Mouse (Mus musculus) left cerebral cortex, postnatal 36 days (tissue): Measurements from ENCODE around the gene Top3a. TPM values are rescaled to one million over a fixed set of nuclear protein-coding genes. Genes with fewer than 3 reads are reported as not detected.

Experiments
- DNase-seq, 2 experiments: peaks; one replicate each; pipeline ENCODE4 v3.0.0; 2021 to 2022; ENCODE audit warnings: low spot score in 2 of 2, mixed read lengths in 1 of 2
- intact Hi-C: fragments of 180-260 bp; cut with DNase I; formaldehyde crosslinking; loops from one replicate; pipeline ENCODE4 v1.15.1; 2025
- total RNA-seq, 2 experiments: library from RNA; stranded (reverse); gene quantifications; 2 replicates each; pipeline ENCODE4 v1.2.3; 2021

Top3a gene
- total RNA-seq, 2 experiments from 2014 or later, result 4.0 to 5.2 TPM

- DNase-seq, result no peak
- intact Hi-C loops, result no loop called here
Measured at GRCm38 (mm10) chr11:60776107-60776828, 897 bp downstream of the Top3a start.

- DNase-seq, result no peak
- intact Hi-C loops, result no loop called here
Measured at GRCm38 (mm10) chr11:60775578-60775977, 1.6 kb downstream of the Top3a start.

- DNase-seq, result no peak
- intact Hi-C loops, result no loop called here
Measured at GRCm38 (mm10) chr11:60774841-60775240, 2.3 kb downstream of the Top3a start.

GRCm38 (mm10) chr11:60774158-60774689 lies 2.9 kb downstream of the Top3a start:
- intact Hi-C loops, result no loop called here
- DNase-seq, result no peak

- no peak for DNase-seq
- intact Hi-C loops, result no loop called here
Measured at GRCm38 (mm10) chr11:60772161-60772560, 5.0 kb downstream of the Top3a start.

GRCm38 (mm10) chr11:60770776-60771175 lies 6.4 kb downstream of the Top3a start:
- intact Hi-C loops, result no loop called here
- DNase-seq, result no peak

- DNase-seq, result no peak
- intact Hi-C loops, result no loop called here
Measured at GRCm38 (mm10) chr11:60769322-60769721, 7.8 kb downstream of the Top3a start.

- intact Hi-C loops, result no loop called here
Measured at GRCm38 (mm10) chr11:60766969-60767368, 10.2 kb downstream of the Top3a start.

GRCm38 (mm10) chr11:60761681-60762080 lies 15.5 kb downstream of the Top3a start:
- intact Hi-C loops, result no loop called here
- no peak for DNase-seq

More at GRCm38 (mm10) chr11:60766969-60767368, 10.2 kb downstream of the Top3a start:
- DNase-seq, result no peak

GRCm38 (mm10) chr11:60755570-60755969 lies 21.6 kb downstream of the Top3a start:
- peak in 1 of 2 experiments; percentile 16 for DNase-seq
- intact Hi-C loops, result no loop called here

GRCm38 (mm10) chr11:60740321-60740720 lies 36.8 kb downstream of the Top3a start:
- no peak for DNase-seq
- intact Hi-C loops, result no loop called here

- intact Hi-C loops, result no loop called here
- no peak for DNase-seq
Measured at GRCm38 (mm10) chr11:60737450-60737849, 39.7 kb downstream of the Top3a start.

- intact Hi-C loops, result no loop called here
- DNase-seq, result no peak
Measured at GRCm38 (mm10) chr11:60736491-60736890, 40.7 kb downstream of the Top3a start.

- DNase-seq, result no peak
- intact Hi-C loops, result no loop called here
Measured at GRCm38 (mm10) chr11:60735191-60735590, 42.0 kb downstream of the Top3a start.

- DNase-seq, result no peak
- intact Hi-C loops, result no loop called here
Measured at GRCm38 (mm10) chr11:60734206-60734605, 43.0 kb downstream of the Top3a start.

GRCm38 (mm10) chr11:60731251-60731650 lies 45.9 kb downstream of the Top3a start:
- intact Hi-C loops, result no loop called here

GRCm38 (mm10) chr11:60730169-60730568 lies 47.0 kb downstream of the Top3a start:
- intact Hi-C loops, result no loop called here
- no peak for DNase-seq

More at GRCm38 (mm10) chr11:60731251-60731650, 45.9 kb downstream of the Top3a start:
- no peak for DNase-seq

- DNase-seq, result no peak
- intact Hi-C loops, result no loop called here
Measured at GRCm38 (mm10) chr11:60729217-60729641, 47.9 kb downstream of the Top3a start.

- intact Hi-C loops, result no loop called here
- DNase-seq, result peak; percentile 94 to 95
Measured at GRCm38 (mm10) chr11:60728260-60728761, 48.9 kb downstream of the Top3a start, which contains the start of gene Mief2. Gene Mief2, plus strand, starts transcription at chr11:60728398.

GRCm38 (mm10) chr11:60727392-60728140 lies 49.6 kb downstream of the Top3a start:
- DNase-seq, result no peak
- intact Hi-C loops, result loop anchor here (2.0 kb wide), 1 partner anchor 29 kb away; the partner anchor contains the start of gene Llgl1
